Mouse (Mus musculus) adrenal gland, adult 18-20 months (tissue): ENCODE data around the gene Ddx27. TPM values are rescaled to one million over a fixed set of nuclear protein-coding genes. Genes with fewer than 3 reads are reported as not detected.

Experiments
- DNase-seq, 2 experiments: peaks; one replicate each; pipeline ENCODE4 v3.0.0; 2021 to 2022; ENCODE audit warnings: low spot score in 2 of 2
- total RNA-seq, 2 experiments: library from RNA; stranded (reverse); gene quantifications; 1 replicate in 1 of 2; 2 replicates in 1 of 2; pipeline ENCODE4 v1.2.3; 2021

Gene Ddx27
- total RNA-seq, 2 experiments from 2014 or later: 30.6 to 35.9 TPM

DNA sequence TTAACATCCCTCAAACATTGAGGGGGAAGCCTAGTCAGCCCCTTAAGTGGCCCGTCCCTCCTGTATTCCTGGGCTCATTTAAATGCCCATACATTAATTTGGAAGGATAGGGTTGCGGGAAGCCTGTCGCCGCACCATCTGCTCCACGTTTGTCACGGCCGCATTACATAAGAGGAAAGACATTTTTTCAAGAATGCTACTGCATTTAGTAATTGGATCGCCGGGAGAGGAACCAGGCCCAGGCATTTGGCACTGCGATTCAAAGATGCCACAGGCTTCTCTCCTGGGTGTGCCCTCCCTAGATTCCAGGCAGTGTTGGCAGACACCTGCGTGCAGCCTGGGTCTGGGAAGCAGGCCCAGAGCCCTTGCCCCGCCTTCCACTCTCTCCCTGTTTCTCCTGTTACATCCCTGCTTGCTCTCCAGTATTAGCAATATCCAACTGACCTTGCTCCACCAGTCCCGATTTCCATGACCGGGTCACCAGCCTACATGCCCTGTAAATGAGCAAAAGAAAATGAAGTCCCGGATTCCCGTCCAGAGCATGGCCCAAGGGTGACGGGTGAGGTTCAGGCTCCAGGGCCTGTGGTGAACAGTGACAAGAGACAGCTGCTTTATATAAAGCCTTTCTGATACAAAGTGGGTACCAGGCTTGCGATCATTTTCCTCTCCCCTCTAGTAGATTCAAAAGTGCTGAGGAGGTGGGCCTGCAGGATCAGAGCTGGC is 64.7 kb downstream of the Ddx27 start:
- DNase-seq: no peak

- DNase-seq: no peak
Measured at GRCm38 (mm10) chr2:167080387-167080786, 65.4 kb downstream of the Ddx27 start.

- no peak for DNase-seq
Measured at GRCm38 (mm10) chr2:167081135-167081534, 66.1 kb downstream of the Ddx27 start.

DNA sequence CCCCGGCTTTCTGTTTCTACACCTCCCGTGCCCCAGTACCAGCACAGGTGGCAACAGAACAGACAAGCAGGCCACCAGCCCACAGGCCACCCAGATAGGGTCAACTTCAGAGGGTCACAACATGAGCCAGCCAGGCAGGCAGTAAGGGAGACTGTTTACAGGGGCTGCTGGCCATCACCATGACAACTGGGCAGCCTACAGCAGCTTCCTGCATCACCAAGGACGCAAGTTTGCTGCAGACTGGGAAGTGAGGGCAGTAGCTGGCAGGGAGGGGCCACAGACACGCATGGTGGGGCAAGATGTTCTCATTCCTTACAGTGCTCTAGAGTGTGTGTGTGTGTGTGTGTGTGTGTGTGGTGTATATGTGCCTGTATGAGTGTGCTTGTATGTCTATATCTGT is 66.6 kb downstream of the Ddx27 start:
- no peak for DNase-seq

Other genes starting within 250 kb of the Ddx27 start
- gene Trp53rkb, start 222.7 kb upstream of the Ddx27 start, total RNA-seq: 1 to 10 TPM; 4.2 to 5.7 TPM
- 10 to 100 TPM; 49.0 to 69.7 TPM for gene Arfgef2, start 209.6 kb upstream of the Ddx27 start, total RNA-seq
- gene Cse1l, start 109.2 kb upstream of the Ddx27 start, total RNA-seq: 10 to 100 TPM; 58.7 to 71.4 TPM
- 10 to 100 TPM; 68.4 to 76.3 TPM for gene Stau1, start 18.9 kb upstream of the Ddx27 start, total RNA-seq
- gene Znfx1, start 47.8 kb downstream of the Ddx27 start, total RNA-seq: 10 to 100 TPM; 56.3 to 72.9 TPM
- gene Kcnb1, start 175.0 kb downstream of the Ddx27 start, total RNA-seq: 10 to 100 TPM; 17.6 to 46.0 TPM
- 10 to 100 TPM; 19.3 to 31.8 TPM for gene Ptgis, start 225.4 kb downstream of the Ddx27 start, total RNA-seq